Mouse (Mus musculus): Measurements from ENCODE around the gene Cebpg.

Cebpg gene

GRCm38 (mm10) chr7:35053161-35053560, 3.2 kb downstream of the Cebpg start:
- DNase-seq, result peak in 1 of 2 experiments; percentile 31

DNA sequence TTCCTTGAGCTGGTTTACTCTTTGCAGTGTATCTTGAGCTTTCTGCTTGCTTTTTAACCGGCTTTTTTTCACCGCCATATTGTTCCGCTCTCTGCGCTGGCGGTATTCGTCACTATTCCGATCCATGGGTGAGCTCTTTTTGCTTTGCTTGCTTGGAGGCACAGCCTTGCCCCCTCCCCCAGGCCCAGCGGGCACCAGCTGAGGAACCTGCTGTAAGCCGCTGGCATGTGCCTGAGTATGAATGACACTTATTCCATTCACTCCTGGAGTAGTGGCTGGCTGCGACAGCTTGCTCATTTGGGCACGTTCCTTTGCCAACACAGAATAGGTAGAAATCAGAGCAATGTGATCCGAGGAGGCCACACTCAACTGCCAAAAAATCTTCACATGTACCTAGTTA, 5.8 kb downstream of the Cebpg start:
- DNase-seq, result no peak

DNA sequence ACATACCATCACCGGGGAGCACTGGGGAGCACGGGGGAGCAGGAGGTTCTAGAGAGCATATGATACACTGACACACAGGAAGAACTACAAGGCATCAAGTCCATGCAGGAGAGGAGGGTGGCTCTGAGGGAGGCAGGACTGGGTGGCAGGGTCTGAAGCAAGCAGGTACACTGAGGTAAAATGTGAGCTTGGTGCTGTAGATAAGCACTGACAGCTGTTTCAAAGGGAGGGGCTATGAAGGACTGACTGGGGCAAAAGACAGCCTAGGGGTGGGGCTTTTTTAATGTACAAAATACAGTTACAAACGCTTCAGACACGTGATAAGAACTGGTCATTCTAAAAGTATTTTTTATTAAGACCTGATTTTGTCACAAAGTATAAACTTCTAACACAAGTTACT, 10.3 kb downstream of the Cebpg start:
- DNase-seq, result peak in 1 of 2 experiments; percentile 4

DNA sequence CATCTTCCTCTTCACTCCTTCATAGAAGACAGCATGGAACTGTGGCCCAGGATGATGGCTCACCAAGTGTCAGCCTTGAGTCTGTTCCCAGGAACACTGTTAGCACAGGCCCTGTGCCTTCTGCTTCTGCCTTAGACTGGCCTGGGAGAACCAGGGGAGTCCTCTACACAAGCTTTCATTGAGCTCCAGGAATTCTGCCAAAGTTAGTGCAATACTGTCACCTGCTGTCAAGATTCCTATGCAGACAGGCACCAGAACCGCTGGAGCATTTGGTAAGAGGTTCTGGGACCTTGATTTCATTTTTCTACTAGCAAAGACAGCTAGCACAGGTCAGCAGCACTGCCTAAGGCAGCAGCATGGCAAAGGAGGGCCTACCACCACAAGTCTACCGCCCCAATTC, 11.7 kb downstream of the Cebpg start:
- DNase-seq, result peak in 1 of 2 experiments; percentile 34

- DNase-seq, result peak in 1 of 2 experiments; percentile 37
Measured at GRCm38 (mm10) chr7:35043266-35043817, 13.0 kb downstream of the Cebpg start.

- DNase-seq, result peak in 1 of 2 experiments; percentile 73
Measured at GRCm38 (mm10) chr7:35042759-35043217, 13.6 kb downstream of the Cebpg start.

GRCm38 (mm10) chr7:35042209-35042554, 14.2 kb downstream of the Cebpg start:
- peak in 1 of 2 experiments; percentile 33 for DNase-seq

DNA sequence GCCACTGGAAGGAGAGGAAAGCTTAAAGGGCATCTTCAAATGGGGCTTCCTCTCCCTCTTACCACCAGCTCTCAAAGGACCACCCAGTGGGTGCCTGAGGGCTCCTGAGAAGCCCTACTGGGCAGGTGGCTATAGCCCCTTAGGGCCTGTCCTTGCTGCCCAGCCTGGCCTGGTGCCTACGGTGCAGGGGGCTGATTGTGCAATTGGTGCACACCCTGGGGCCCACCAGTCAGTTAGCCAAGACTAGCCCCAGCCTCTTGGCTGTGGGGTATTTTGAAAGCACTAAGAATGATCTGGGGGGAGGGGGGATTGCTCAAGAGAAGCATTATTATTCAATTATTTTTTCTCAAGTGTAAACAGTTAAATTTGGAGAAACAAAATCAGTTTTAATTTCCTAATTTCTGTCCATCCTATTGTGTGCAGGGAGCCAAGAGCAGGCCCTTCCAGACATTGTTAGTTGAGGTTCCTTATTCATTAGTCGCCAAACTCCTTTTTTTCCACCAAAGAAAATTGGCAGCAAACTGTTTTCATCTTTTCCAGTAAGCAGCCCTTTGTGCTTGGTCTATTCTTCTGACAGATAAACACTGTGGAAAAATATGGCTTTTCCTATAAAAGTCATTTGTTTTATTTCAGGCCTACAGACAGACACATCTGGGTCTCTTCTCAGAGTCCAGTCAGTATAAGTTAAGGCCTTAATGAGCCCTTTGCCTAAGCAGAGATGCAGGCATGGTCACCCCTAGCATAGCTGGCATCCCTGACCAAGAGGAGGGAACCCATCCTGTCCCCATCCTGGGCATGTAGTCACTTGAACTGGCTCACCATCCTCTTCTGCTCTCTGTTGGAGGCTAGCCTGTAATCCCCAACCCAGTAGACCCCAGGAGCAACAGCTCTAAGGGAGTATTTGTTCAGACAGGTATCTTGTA, 14.8 kb downstream of the Cebpg start:
- peak in 1 of 2 experiments; percentile 36 for DNase-seq

- DNase-seq, result peak in 1 of 2 experiments; percentile 60
Measured at GRCm38 (mm10) chr7:35040176-35040972, 16.0 kb downstream of the Cebpg start.

DNA sequence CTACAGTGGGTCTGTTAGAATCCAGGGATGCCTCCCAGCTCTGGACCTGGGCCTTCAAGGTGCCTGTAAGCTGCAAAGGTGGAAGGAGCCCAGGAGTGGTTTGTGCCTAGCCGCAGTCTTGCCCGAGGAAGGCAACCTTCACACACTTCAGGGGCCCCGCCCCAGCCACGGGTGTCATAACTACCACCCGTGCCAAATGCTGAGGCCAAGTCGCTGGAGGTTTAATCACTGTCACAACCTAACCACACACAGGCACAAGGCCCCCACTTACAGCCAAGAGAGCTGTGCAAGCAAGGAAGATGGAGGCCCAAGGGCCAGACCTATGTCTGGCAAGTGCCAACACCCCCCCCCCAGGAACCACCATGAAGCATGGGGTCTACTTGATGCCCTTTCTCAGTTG, 19.0 kb downstream of the Cebpg start:
- peak in 1 of 2 experiments; percentile 45 for DNase-seq

DNA sequence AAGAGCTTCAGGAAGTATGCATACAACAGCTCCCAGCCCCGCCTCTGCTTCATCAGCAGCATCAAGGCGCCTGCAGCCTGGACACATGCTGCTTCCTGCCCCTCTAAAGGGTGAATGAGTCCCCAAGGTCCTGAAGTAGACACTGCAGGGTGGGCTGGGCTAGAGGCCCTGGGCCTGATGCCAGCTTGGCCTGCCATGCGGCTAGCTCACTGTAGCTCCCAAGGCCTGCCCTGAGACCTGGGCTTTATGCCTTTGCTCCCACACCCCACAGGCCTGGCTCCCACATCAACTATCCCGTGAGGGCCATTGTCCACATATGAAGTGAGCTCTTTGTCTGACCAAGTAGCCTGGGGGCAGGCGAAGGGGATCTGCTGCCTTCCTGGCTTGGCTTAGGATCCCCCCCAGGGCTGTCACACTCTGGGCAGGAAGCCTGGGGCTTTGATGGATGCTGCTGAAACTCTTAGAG, 20.1 kb downstream of the Cebpg start:
- DNase-seq, result peak; percentile 56 to 68

DNA sequence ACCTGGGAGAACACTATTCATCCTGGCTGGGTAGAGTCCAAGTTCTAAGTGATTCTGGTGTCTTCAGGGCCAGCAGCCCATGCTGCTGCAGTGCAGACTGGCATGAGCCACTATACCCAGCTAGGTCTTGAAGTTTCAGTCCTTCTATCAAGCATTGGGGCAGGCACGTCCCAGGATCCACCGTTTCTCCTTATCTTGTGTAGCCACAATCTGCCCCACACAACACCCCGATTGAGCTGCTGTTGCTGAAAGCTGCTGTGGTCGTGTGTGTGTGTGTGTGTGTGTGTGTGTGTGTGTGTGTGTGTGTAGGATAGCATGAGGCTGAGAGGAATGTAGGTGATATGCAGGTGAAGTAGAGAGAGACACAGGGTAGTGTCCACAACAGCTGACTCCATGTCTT, 20.8 kb downstream of the Cebpg start:
- DNase-seq, result no peak

- DNase-seq, result peak; percentile 55 to 71
Measured at GRCm38 (mm10) chr7:35035141-35035553, 21.2 kb downstream of the Cebpg start.

- peak in 1 of 2 experiments; percentile 23 for DNase-seq
Measured at GRCm38 (mm10) chr7:35030567-35030966, 25.8 kb downstream of the Cebpg start.

GRCm38 (mm10) chr7:35029648-35030047, 26.7 kb downstream of the Cebpg start:
- peak in 1 of 2 experiments; percentile 34 for DNase-seq

GRCm38 (mm10) chr7:35029228-35029627, 27.1 kb downstream of the Cebpg start:
- DNase-seq, result peak in 1 of 2 experiments; percentile 32

- peak in 1 of 2 experiments; percentile 43 for DNase-seq
Measured at GRCm38 (mm10) chr7:35028559-35028958, 27.8 kb downstream of the Cebpg start.

DNA sequence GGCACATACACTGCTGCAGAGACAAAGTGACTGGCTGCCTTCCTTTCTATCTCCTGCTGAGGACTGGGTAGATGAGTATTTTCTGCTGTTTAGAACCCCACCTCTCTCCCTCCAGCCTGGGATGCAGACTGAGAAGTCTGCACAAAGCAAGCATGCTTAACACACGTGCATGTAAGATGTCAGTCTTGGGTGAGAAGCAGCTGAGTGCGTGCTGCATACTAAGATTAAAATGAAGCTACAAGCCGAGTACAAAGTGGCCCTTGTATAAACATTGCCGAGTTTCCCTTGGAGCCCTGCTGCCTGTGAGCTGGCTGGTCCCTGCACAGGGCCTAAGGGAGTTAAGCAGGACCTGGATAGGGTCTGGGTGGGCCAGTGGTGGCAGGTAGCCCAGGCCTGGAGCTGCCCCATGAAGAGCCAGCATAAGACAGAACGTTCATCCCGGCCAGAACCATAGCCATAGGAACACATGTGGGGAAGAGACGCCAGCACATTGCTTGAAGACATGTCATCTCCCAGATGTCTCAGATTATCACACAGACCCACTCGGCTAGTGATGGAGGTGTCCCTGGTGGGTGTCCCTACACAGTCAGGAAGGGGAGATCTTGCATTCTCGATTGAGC, 28.5 kb downstream of the Cebpg start:
- peak in 1 of 2 experiments; percentile 33 for DNase-seq

DNA sequence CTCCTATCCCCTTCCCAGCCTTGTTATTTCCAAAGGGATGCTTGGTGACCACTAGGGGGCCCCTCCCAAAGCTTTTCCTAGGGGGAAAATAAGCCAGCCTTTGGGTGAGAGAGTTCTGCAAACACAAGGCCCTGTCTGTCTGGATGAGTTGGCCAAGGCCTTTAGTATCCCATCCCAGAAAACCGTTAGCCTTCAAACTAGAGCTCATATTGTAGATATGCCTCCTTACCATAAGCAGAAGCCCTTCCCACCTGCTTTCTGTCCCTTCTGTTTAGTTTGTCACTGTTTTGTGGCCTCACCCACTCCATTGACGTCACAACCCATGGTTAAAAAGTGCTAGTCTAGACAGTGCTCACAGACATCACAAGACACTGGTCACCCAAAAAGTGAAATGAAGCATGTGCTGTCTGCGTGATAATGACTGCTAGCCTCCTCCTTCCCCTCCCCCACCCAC, 29.5 kb downstream of the Cebpg start:
- peak; percentile 64 to 77 for DNase-seq

DNA sequence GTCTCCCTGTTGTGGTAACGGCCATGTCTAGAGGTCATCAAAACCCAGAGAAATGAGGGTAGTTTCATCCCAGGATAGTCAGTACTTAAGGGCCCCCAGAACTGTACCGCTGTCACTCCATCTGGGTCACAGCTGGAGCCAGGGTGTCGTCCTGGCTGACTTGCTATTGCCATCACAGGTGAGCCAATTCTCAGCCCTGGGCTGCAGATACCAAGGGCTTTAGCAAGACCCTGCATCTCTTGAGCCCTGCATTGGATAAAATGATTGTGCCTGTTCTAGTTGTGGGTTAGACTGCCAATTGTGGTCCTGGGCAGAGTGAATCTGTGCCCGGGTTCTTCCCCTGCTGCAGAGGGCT, 30.1 kb downstream of the Cebpg start:
- no peak for DNase-seq

GRCm38 (mm10) chr7:35025409-35026275, 30.7 kb downstream of the Cebpg start:
- DNase-seq, result peak; percentile 80 to 89

All from kidney, postnatal 25 days (tissue).